Mouse (Mus musculus) olfactory bulb, adult 2 months (tissue): ENCODE data around the gene BC028528. TPM values are rescaled to one million over a fixed set of nuclear protein-coding genes. Genes with fewer than 3 reads are reported as not detected.
"Not testable (repeated sequence)": the region's sequence is repeated elsewhere in the genome, so short reads cannot be mapped to it uniquely, and the experiment has no call there.

ENCODE experiments used
- H3K27ac ChIP-seq: fragments of 200-500 bp; 2 replicates; pipeline ENCODE4 v1.5.1; 2012; ENCODE audit warnings: low read depth, low read length; ENCODE audit not compliant: insufficient read depth
- H3K4me1 ChIP-seq: fragments of 200-500 bp; 2 replicates; pipeline ENCODE4 v1.6.1; 2012; ENCODE audit warnings: low read length; ENCODE audit not compliant: control insufficient read depth, insufficient read depth
- H3K4me3 ChIP-seq: fragments of 200-500 bp; 2 replicates; pipeline ENCODE4 v1.5.1; 2012; ENCODE audit warnings: mild to moderate bottlenecking, low read depth, low read length, moderate library complexity; ENCODE audit not compliant: insufficient read depth
- CTCF ChIP-seq: fragments of 200-500 bp; IDR thresholded peaks from 2 replicates; pipeline ENCODE4 v1.5.1; 2012; ENCODE audit warnings: low read depth, mild to moderate bottlenecking, low read length, moderate library complexity; ENCODE audit not compliant: insufficient read depth
- POLR2A ChIP-seq: fragments of 200-500 bp; IDR thresholded peaks from 2 replicates; pipeline ENCODE4 v1.6.1; 2012; ENCODE audit warnings: mild to moderate bottlenecking, low read depth, low read length, moderate library complexity; ENCODE audit not compliant: insufficient read depth
- WGBS: fragments of 180-500 bp; shearing (Covaris S2); methylation state at CpG from one replicate; pipeline ENCODE4 v1.1.7; 2018; 5-methylcytosine and 5-hydroxymethylcytosine counted together
- polyA plus RNA-seq: library from polyadenylated mRNA; stranded (reverse); fragments of >200 nt; gene quantifications from 2 replicates; pipeline ENCODE4 v1.2.4, GENCODE M21; 2012; ENCODE audit warnings: low replicate concordance; ENCODE audit not compliant: missing spikeins, insufficient read depth, insufficient read length

BC028528 gene
- polyA plus RNA-seq, 1 experiment, result not detected

DNA sequence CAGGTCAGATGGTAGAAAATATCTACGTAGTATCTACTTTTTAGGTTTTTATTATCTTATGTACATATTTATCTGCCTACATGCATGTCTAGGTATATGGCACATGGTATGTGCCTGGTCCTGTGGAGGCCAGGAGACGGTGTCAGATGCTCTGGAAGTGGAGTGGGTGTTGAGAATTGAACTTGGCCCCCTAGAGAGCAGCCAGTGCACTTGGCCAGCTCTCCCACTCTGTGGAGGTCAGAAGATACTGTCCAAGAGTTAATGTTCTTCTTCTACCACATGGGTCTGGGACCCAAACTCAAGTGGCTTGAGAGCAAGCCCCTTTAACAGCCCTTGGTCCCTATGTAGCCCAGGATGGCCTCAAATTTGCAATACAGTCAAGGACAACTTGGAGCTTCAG lies 24.4 kb downstream of the BC028528 start:
- Histone ChIP-seq H3K27ac (no peak overlapping the region), H3K4me1 (peaks cover 9% of the 10 kb centered on the region; the same call in 1 of the 2 replicates), H3K4me3 (no peak overlapping the region)
- WGBS, result 89% methylated on average over 2 of the region's 2 CpGs
- TF ChIP-seq CTCF (no peak), POLR2A (no peak)

DNA sequence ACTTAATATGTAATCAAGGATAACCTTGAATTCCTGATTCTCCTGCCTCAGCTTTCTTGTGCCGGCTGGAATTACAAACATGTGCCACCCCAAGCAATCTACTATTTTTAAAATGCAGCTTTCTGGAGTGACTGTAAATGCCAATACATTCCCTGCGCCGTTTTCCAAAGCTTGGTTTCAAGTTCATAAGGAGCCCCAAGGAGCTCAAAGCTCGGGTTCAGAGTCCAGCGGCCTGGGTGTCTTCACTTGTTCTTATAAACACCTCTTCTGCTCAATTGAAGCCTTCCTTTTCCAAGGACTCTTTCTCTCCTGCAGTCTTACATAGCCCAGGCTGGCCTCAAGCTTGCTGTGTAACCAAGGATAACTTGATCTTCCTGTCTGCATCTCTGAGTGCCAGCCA lies 25.7 kb downstream of the BC028528 start:
- no peak for TF ChIP-seq POLR2A
- no peak for TF ChIP-seq CTCF
- 89% methylated on average over 5 of the region's 5 CpGs for WGBS
- Histone ChIP-seq H3K4me3 (no peak overlapping the region), H3K27ac (no peak overlapping the region), H3K4me1 (peaks cover 6% of the 10 kb centered on the region; the same call in 1 of the 2 replicates)

- H3K4me3 ChIP-seq, result no peak overlapping the region
- H3K27ac ChIP-seq, result no peak overlapping the region
- 92% methylated on average over 20 of the region's 20 CpGs for WGBS
- TF ChIP-seq POLR2A, result no peak
- no peak for TF ChIP-seq CTCF
- H3K4me1 ChIP-seq, result peaks cover 6% of the 10 kb centered on the region; the same call in 1 of the 2 replicates
Observed at GRCm38 (mm10) chr3:95865571-95865970, 26.2 kb downstream of the BC028528 start.

- H3K27ac ChIP-seq, result no peak overlapping the region
- WGBS, result 53% methylated on average over 5 of the region's 5 CpGs
- peaks cover 4% of the 10 kb centered on the region; the same call in 1 of the 2 replicates for H3K4me1 ChIP-seq
- no peak overlapping the region for H3K4me3 ChIP-seq
- TF ChIP-seq POLR2A (no peak), CTCF (no peak)
Observed at GRCm38 (mm10) chr3:95865050-95865449, 26.8 kb downstream of the BC028528 start.

DNA sequence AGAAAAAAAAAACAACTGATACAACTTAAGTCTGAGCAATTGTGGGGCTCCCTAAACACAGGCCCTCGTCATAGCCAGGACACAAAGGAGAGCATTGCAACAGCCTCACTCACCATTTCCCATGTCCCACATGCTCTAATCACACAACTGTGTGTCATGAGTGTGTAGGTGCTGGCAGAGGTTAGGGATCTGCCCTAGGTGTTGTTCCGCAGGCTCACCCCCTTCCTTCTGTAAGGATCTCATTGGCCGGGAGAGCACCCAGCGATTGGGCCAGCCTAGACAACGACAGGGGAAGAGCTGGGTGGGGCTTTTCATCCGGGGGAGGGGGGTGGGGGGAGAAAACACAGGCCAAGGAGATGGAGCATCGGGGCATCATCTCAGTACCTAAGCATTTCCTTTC lies 28.2 kb downstream of the BC028528 start:
- WGBS, result 72% methylated on average over 7 of the region's 7 CpGs
- Histone ChIP-seq H3K4me3 (no peak overlapping the region), H3K27ac (no peak overlapping the region), H3K4me1 (peaks cover 4% of the 10 kb centered on the region; the same call in 1 of the 2 replicates)
- TF ChIP-seq CTCF (no peak), POLR2A (no peak)

- H3K27ac ChIP-seq, result no peak overlapping the region
- WGBS, result 34% methylated on average over 2 of the region's 2 CpGs
- no peak for TF ChIP-seq CTCF
- no peak for TF ChIP-seq POLR2A
- peaks cover 4% of the 10 kb centered on the region; the same call in 1 of the 2 replicates for H3K4me1 ChIP-seq
- no peak overlapping the region for H3K4me3 ChIP-seq
Observed at GRCm38 (mm10) chr3:95861796-95862195, 30.0 kb downstream of the BC028528 start.

GRCm38 (mm10) chr3:95861216-95861615 lies 30.6 kb downstream of the BC028528 start:
- H3K4me3 ChIP-seq, result no peak overlapping the region
- WGBS, result 73% methylated on average over 10 of the region's 10 CpGs
- H3K27ac ChIP-seq, result no peak overlapping the region
- peaks cover 4% of the 10 kb centered on the region; the same call in 1 of the 2 replicates for H3K4me1 ChIP-seq
- TF ChIP-seq POLR2A (no peak), CTCF (no peak)

DNA sequence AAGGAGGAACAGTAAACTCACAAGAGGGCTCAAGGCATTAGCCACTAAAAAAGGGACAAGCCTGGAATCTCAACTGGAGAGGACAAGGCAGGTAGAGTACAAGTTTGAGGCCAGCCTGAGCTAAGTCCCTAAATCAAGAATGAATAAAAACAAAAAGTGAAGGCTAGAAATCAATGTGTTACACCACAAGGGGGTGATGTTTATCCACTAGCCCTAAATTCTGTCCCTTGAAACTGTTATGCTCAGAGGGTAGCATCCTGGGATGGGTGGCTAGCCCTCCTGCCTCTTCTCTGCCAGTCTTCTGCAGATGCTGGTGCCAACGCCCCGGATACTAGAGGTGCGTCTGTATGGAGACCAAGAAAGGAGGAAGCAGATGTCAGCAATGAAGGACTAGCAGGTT lies 31.5 kb downstream of the BC028528 start:
- TF ChIP-seq POLR2A (no peak), CTCF (no peak)

GRCm38 (mm10) chr3:95858278-95858677 lies 33.5 kb downstream of the BC028528 start:
- H3K27ac ChIP-seq, H3K4me3 ChIP-seq, H3K4me1 ChIP-seq: not testable (repeated sequence)
- WGBS, result 76% methylated on average over 3 of the region's 3 CpGs

More for the DNA sequence above, 31.5 kb downstream of the BC028528 start:
- H3K4me1 ChIP-seq, result peaks cover 4% of the 10 kb centered on the region; the same call in 1 of the 2 replicates
- WGBS, result 76% methylated on average over 3 of the region's 3 CpGs
- no peak overlapping the region for H3K4me3 ChIP-seq
- no peak overlapping the region for H3K27ac ChIP-seq

DNA sequence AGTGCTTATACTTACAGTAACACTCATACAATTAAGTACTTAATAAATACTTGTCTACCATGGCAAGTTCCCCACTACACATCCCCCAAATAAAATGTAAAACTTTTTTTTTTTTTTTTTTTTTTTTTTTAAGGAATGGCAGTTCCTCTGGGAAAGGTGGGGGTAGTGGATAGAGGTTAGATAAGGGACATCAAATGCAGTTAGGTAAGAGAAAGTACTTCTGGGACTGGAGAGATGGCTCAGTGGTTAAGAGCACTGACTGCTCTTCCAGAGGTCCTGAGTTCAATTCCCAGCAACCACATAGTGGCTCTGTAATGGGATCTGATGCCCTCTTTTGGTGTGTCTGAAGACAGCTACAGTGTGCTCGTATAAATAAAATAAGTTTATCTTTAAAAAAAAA lies 34.8 kb downstream of the BC028528 start:
- not testable (repeated sequence) for H3K27ac ChIP-seq, H3K4me1 ChIP-seq, H3K4me3 ChIP-seq
- WGBS, result 86% methylated on average over 1 of the region's 1 CpGs
